Mouse (Mus musculus): Measurements from ENCODE around the gene Wdr49. TPM values are rescaled to one million over a fixed set of nuclear protein-coding genes. Genes with fewer than 3 reads are reported as not detected.
"Not testable (repeated sequence)": the region's sequence is repeated elsewhere in the genome, so short reads cannot be mapped to it uniquely, and the experiment has no call there.

Gene Wdr49
- total and polyA plus RNA-seq, 3 experiments = 0.44 TPM; not detected in 2

DNA sequence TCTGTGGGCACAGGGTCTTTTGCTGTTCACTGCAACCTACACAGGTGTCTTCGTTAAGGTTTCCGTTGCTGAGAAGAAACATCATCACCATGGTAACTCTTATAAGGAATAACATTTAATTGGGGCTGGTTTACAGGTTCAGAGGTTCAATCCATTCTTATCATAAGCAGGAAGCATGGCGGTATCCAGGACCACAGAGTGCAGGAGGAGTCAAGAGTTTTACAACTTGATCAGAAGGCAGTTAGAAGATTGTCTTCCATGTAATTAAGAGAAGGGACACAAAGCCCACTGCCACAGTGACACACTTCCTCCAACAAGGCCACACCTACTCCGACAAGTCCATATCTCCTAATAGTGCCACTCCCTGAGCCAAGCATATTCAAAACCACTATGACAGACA lies 173.1 kb downstream of the Wdr49 start:
- Histone ChIP-seq H3K4me3 (ENCODE audit: low read depth, low read length) (no peak overlapping the region), H3K27me3 (ENCODE audit: insufficient read depth, low read length) (no peaks in the 10 kb centered on the region), H3K9me3 (replicated peaks) (no peaks in the 10 kb centered on the region), H3K36me3 (replicated peaks) (no peaks in the 10 kb centered on the region), H3K4me1 (ENCODE audit: insufficient read depth, low read depth, low read length) (no peaks in the 10 kb centered on the region)
- DNase-seq (ENCODE audit: low spot score) (no peak), ATAC-seq (ENCODE audit: extremely low read depth, insufficient number of reproducible peaks, low FRiP score, poor library complexity, severe bottlenecking) (no peak)
- TF ChIP-seq GATA1 (IDR thresholded peaks at IDR 0.05; ENCODE audit: borderline replicate concordance, low read length) (no peak), CTCF (IDR thresholded peaks at IDR 0.05; ENCODE audit: low read depth, low read length) (no peak), TAL1 (conservative IDR thresholded peaks at IDR 0.05; ENCODE audit: low read depth, low read length) (no peak), POLR2AphosphoS5 (IDR thresholded peaks at IDR 0.05; ENCODE audit: insufficient replicate concordance, low read depth, low read length) (no peak), GATA2 (IDR thresholded peaks at IDR 0.05; ENCODE audit: borderline replicate concordance, low read depth, low read length) (no peak)

DNA sequence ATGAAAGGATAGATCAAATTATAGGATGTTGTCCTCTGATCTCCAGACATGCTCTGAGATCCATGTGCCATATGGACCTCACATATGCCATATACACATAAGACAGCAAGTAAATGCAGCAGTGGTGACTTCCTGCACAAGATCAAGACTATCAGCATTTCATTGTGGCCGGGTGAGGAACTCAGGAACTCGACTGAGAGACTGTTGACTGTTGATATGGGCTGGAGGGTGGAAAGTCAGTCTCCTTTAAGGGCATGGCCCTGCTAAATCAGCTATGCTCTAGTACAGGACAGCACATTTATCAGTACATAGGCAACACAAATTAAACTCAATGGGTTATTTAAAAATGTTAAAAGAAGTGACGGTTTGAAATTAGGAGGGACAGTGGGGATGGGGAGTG lies 173.7 kb downstream of the Wdr49 start:
- no peaks in the 10 kb centered on the region for H3K36me3 ChIP-seq (replicated peaks)
- H3K27me3 ChIP-seq (ENCODE audit: insufficient read depth, low read length) = no peaks in the 10 kb centered on the region
- no peaks in the 10 kb centered on the region for H3K4me1 ChIP-seq (ENCODE audit: insufficient read depth, low read depth, low read length)
- DNase-seq (ENCODE audit: low spot score) (no peak), ATAC-seq (ENCODE audit: extremely low read depth, insufficient number of reproducible peaks, low FRiP score, poor library complexity, severe bottlenecking) (no peak)
- no peak for TF ChIP-seq CTCF (IDR thresholded peaks at IDR 0.05; ENCODE audit: low read depth, low read length)
- no peak for TF ChIP-seq POLR2AphosphoS5 (IDR thresholded peaks at IDR 0.05; ENCODE audit: insufficient replicate concordance, low read depth, low read length)
- TF ChIP-seq TAL1 (conservative IDR thresholded peaks at IDR 0.05; ENCODE audit: low read depth, low read length) = no peak
- TF ChIP-seq GATA2 (IDR thresholded peaks at IDR 0.05; ENCODE audit: borderline replicate concordance, low read depth, low read length) = no peak
- TF ChIP-seq GATA1 (IDR thresholded peaks at IDR 0.05; ENCODE audit: borderline replicate concordance, low read length) = no peak
- H3K4me3 ChIP-seq (ENCODE audit: low read depth, low read length) = no peak overlapping the region
- no peaks in the 10 kb centered on the region for H3K9me3 ChIP-seq (replicated peaks)

DNA sequence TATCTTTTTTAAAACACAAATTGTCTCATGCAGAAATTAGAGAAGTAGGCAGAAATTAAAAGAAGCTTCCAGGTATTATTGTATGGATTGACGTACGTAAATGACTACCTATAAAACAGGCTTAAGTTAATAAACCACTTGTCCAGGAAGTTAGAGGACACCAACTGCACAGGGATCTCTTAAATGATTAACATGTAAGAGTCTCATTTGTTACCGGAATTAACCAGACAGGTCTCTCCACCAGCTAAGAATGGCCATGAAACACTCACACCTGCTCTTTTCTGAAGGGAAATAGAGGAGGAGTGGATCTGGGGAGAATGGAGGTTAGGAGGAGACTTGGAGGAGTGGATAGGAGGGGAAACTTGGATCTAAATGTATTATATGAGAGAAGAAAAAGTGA lies 176.4 kb downstream of the Wdr49 start:
- H3K36me3 ChIP-seq (replicated peaks) = no peaks in the 10 kb centered on the region
- H3K4me1 ChIP-seq (ENCODE audit: insufficient read depth, low read depth, low read length) = no peaks in the 10 kb centered on the region
- DNase-seq (ENCODE audit: low spot score) = no peak
- no peaks in the 10 kb centered on the region for H3K9me3 ChIP-seq (replicated peaks)
- no peak for TF ChIP-seq CTCF (IDR thresholded peaks at IDR 0.05; ENCODE audit: low read depth, low read length)
- TF ChIP-seq GATA1 (IDR thresholded peaks at IDR 0.05; ENCODE audit: borderline replicate concordance, low read length) = no peak
- TF ChIP-seq TAL1 (conservative IDR thresholded peaks at IDR 0.05; ENCODE audit: low read depth, low read length) = no peak
- no peak for TF ChIP-seq GATA2 (IDR thresholded peaks at IDR 0.05; ENCODE audit: borderline replicate concordance, low read depth, low read length)
- TF ChIP-seq POLR2AphosphoS5 (IDR thresholded peaks at IDR 0.05; ENCODE audit: insufficient replicate concordance, low read depth, low read length) = no peak
- no peak for ATAC-seq (ENCODE audit: extremely low read depth, insufficient number of reproducible peaks, low FRiP score, poor library complexity, severe bottlenecking)
- no peak overlapping the region for H3K4me3 ChIP-seq (ENCODE audit: low read depth, low read length)
- H3K27me3 ChIP-seq (ENCODE audit: insufficient read depth, low read length) = no peaks in the 10 kb centered on the region

DNA sequence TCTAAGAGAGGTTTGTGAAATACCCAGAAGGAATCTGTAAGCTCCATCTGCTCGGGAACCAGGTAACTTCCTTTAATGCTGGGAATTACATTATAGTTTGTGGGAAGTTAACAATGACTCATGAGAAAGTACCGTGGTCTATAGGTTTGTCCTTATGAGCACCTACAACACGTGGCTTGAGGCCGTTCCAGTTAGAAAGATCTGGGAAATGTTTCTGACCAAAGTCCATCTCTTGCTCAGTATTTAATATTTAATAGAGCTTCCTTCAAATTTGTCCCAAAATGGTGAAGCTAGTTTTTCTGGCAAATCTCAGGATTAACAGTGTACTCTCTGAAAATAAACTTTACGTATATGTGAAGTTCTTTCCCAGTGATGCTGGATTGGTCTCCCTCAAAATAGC lies 177.3 kb downstream of the Wdr49 start:
- Histone ChIP-seq H3K9me3 (replicated peaks) (no peaks in the 10 kb centered on the region), H3K27me3 (ENCODE audit: insufficient read depth, low read length) (no peaks in the 10 kb centered on the region), H3K36me3 (replicated peaks) (no peaks in the 10 kb centered on the region), H3K4me1 (ENCODE audit: insufficient read depth, low read depth, low read length) (no peaks in the 10 kb centered on the region), H3K4me3 (ENCODE audit: low read depth, low read length) (no peak overlapping the region)
- TF ChIP-seq CTCF (IDR thresholded peaks at IDR 0.05; ENCODE audit: low read depth, low read length) (no peak), POLR2AphosphoS5 (IDR thresholded peaks at IDR 0.05; ENCODE audit: insufficient replicate concordance, low read depth, low read length) (no peak)
- ATAC-seq (ENCODE audit: extremely low read depth, insufficient number of reproducible peaks, low FRiP score, poor library complexity, severe bottlenecking) = no peak
- DNase-seq (ENCODE audit: low spot score) = no peak

DNA sequence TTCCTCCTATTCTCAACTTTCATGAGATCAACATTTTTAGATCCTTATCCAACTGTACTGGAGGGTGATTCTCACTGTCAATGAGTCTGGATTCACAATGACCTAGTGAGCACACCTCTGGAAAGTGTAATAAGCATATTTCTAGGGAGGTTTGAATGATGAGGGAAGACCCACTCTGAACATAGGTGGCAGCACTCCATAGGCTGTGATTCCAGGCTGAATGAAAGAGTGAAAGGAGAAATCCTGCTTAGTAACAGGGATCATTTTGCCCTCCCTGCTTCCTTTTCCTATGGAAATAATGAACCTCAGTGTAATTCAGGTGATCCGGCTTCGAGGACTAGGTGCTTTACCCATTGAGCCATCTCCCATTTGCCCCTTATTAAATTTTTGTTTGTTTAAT lies 180.9 kb downstream of the Wdr49 start:
- H3K4me1 ChIP-seq (ENCODE audit: insufficient read depth, low read depth, low read length) = no peaks in the 10 kb centered on the region
- H3K4me3 ChIP-seq (ENCODE audit: low read depth, low read length) = no peak overlapping the region
- TF ChIP-seq GATA1 (IDR thresholded peaks at IDR 0.05; ENCODE audit: borderline replicate concordance, low read length) (no peak), TAL1 (conservative IDR thresholded peaks at IDR 0.05; ENCODE audit: low read depth, low read length) (no peak), POLR2AphosphoS5 (IDR thresholded peaks at IDR 0.05; ENCODE audit: insufficient replicate concordance, low read depth, low read length) (no peak), GATA2 (IDR thresholded peaks at IDR 0.05; ENCODE audit: borderline replicate concordance, low read depth, low read length) (no peak), CTCF (IDR thresholded peaks at IDR 0.05; ENCODE audit: low read depth, low read length) (no peak)
- no peaks in the 10 kb centered on the region for H3K36me3 ChIP-seq (replicated peaks)
- no peaks in the 10 kb centered on the region for H3K27me3 ChIP-seq (ENCODE audit: insufficient read depth, low read length)
- H3K9me3 ChIP-seq (replicated peaks) = no peaks in the 10 kb centered on the region
- ATAC-seq (ENCODE audit: extremely low read depth, insufficient number of reproducible peaks, low FRiP score, poor library complexity, severe bottlenecking) (no peak), DNase-seq (ENCODE audit: low spot score) (no peak)

DNA sequence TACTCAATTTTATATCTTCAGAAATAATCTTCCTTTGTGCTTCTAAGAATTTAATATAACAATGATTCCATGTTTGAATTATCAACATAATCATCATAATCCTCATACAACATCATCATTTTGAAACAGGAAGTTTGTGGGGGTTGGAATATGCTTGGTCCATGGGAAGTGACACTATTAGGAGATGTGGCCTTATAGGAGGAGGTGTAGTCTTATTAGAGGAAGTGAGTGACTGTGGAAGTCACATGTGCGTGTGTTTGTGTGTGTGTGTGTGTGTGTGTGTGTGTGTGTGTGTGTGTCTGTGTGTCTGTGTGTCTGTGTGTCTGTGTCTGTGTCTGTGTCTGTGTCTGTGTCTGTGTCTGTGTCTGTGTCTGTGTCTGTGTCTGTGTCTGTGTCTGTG lies 182.5 kb downstream of the Wdr49 start:
- ATAC-seq (ENCODE audit: extremely low read depth, insufficient number of reproducible peaks, low FRiP score, poor library complexity, severe bottlenecking); H3K27me3 ChIP-seq (ENCODE audit: insufficient read depth, low read length); H3K4me1 ChIP-seq (ENCODE audit: insufficient read depth, low read depth, low read length); H3K4me3 ChIP-seq (ENCODE audit: low read depth, low read length); DNase-seq (ENCODE audit: low spot score); H3K36me3 ChIP-seq (replicated peaks); H3K9me3 ChIP-seq (replicated peaks): not testable (repeated sequence)

DNA sequence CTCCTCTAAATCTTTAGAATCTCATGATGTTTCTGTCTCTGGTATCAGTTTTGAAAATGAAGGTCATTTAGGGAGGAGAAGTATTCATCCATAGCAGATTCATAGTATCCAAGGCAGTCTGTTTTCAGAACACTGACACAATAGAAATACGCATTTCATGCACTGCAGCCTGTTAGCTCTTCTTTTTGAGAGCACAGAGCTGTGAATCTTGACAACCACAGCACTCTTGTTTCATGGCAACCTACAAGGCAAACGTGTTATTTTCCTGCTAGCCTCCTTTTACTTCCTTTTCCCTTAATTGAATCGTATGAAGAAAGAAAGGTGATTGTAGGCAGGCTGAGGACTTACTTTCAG lies 184.2 kb downstream of the Wdr49 start:
- TF ChIP-seq CTCF (IDR thresholded peaks at IDR 0.05; ENCODE audit: low read depth, low read length) = no peak
- TF ChIP-seq POLR2AphosphoS5 (IDR thresholded peaks at IDR 0.05; ENCODE audit: insufficient replicate concordance, low read depth, low read length) = no peak
- TF ChIP-seq TAL1 (conservative IDR thresholded peaks at IDR 0.05; ENCODE audit: low read depth, low read length) = no peak
- no peak for TF ChIP-seq GATA2 (IDR thresholded peaks at IDR 0.05; ENCODE audit: borderline replicate concordance, low read depth, low read length)
- no peak for TF ChIP-seq GATA1 (IDR thresholded peaks at IDR 0.05; ENCODE audit: borderline replicate concordance, low read length)

More for the DNA sequence above, 184.2 kb downstream of the Wdr49 start:
- DNase-seq (ENCODE audit: low spot score) = no peak
- ATAC-seq (ENCODE audit: extremely low read depth, insufficient number of reproducible peaks, low FRiP score, poor library complexity, severe bottlenecking) = no peak
- no peaks in the 10 kb centered on the region for H3K9me3 ChIP-seq (replicated peaks)
- H3K27me3 ChIP-seq (ENCODE audit: insufficient read depth, low read length) = no peaks in the 10 kb centered on the region
- H3K4me3 ChIP-seq (ENCODE audit: low read depth, low read length) = no peak overlapping the region
- no peaks in the 10 kb centered on the region for H3K4me1 ChIP-seq (ENCODE audit: insufficient read depth, low read depth, low read length)
- H3K36me3 ChIP-seq (replicated peaks) = no peaks in the 10 kb centered on the region

All from G1E (cell line).